Mouse (Mus musculus) left cerebral cortex, adult 11 months (tissue): ENCODE results near the gene Map3k14.

Experiments used
- DNase-seq: peaks from one replicate; pipeline ENCODE4 v3.0.0; 2022; ENCODE audit warnings: low spot score

Gene Map3k14

DNA sequence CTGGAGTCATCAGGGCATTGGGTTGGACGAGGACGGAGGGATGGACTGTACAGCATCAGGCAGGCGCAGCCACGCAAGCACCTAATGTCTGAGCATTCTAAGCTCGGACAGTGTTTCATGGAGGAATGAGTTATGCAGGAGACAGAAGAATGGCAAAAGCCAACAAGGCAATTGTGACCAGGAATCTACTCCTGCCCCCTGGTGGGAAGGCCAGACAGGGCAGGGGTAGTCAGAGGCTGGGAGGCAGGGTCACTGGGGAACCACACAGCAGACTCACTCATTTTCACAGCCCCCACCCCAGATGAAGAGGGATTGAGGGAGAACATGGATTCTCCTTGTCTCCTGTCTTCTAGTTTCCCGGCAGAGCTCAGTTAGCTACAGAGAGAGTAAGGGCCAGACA lies 4.7 kb upstream of the Map3k14 start:
- no peak for DNase-seq

DNA sequence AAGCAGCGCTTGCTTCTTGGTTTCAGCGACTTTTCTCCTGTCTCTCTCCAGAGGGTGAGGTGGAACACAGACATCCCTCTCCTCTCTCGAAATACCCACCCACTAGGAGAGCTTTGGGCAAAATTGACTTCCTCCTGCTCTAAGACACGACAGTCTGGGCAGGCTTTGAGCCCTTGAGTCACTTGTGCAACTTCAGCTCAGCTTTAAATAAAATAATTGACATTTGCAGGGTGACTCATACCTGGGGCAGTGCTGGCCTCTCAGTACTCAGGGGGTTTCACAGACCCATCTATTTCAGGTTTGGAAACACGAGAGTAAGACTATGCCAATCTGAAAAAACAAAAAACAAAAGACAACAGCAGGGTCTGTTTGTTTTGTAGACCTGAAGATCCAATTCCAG lies 2.2 kb upstream of the Map3k14 start:
- no peak for DNase-seq

GRCm38 (mm10) chr11:103268905-103269304 lies 1.6 kb upstream of the Map3k14 start:
- no peak for DNase-seq

- DNase-seq, result no peak
Measured at GRCm38 (mm10) chr11:103268350-103268749, 1.1 kb upstream of the Map3k14 start.

- no peak for DNase-seq
Measured at GRCm38 (mm10) chr11:103266729-103267345, 435 bp downstream of the Map3k14 start.

DNA sequence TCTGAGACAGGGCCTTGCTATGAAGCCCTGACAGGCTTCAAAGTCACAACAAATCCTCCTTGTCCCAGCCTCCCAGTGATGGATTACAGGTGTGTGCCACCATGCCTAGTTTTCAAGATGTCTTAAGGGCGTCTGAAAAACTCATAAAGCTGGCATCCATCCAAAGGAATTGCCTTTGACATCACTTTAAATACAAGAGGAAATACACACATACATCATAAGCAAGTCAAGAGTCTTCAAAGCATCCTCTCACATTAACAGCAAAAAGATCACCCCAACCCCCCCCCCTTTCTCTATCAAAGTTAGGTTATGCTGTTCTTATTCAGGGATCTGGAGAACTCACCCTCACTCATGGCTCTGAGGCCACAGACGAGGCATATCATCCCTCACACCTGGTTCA lies 1.4 kb downstream of the Map3k14 start:
- no peak for DNase-seq

DNA sequence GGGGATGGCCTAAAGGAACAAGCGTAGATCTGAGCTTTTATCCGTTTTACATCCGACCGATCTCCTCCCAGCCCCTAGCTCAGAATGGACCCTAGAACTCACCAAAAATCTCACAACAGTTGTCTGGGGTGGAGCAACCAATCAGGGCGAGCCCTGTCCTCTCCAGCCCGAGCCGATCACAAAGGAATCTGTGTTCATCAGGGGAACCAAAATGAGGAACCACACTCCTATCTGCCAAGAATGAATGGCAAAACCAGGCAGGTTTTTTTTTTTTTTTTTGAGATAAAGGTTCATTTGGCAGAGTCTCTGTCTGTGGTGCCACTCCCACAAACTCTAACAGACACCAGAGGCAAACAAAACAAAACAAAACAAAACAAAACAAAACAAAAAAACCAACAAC lies 2.1 kb downstream of the Map3k14 start:
- no peak for DNase-seq

GRCm38 (mm10) chr11:103264427-103265005 lies 2.8 kb downstream of the Map3k14 start:
- DNase-seq, result no peak

- no peak for DNase-seq
Measured at GRCm38 (mm10) chr11:103263551-103263950, 3.7 kb downstream of the Map3k14 start.

DNA sequence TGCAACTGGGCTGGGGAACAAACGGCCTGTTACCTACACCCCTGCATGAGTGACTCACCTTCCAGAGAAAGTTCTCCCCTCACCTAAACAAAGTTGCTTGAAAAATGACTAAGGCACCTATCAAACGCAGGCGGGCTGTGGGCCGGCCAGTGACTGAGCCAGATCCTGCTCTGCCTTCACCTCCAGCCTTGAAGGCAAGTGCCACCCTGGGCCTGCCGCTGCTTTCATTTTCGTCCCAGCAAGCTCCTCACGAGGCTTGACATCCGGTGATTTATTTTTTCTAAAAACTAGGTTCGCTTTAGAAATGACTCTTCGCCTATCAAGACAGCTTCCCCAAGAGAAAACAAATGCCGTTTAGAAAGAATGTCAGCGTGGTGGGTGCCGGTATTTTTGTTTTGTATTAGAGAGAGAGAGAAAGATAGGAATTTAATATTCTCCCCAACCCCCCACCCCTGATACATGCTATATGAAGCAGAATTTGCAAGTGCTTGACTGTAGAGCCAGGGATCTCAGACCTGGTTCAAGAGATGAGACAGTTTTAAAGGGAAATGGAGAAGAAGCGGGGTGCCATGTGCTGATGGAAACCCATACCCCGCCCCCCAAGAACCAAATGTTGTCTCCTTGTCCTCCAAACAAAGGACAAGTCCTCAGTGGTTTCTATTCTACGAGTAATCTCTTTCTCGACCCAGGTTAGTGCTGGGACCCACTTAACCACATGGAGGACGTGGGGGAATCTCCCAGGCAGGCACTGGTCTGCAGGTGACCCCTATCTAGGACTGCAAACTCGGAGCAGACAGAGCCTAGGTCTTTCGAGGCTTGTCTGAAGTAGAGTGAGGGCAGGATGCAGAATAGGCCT lies 4.6 kb downstream of the Map3k14 start:
- no peak for DNase-seq

DNA sequence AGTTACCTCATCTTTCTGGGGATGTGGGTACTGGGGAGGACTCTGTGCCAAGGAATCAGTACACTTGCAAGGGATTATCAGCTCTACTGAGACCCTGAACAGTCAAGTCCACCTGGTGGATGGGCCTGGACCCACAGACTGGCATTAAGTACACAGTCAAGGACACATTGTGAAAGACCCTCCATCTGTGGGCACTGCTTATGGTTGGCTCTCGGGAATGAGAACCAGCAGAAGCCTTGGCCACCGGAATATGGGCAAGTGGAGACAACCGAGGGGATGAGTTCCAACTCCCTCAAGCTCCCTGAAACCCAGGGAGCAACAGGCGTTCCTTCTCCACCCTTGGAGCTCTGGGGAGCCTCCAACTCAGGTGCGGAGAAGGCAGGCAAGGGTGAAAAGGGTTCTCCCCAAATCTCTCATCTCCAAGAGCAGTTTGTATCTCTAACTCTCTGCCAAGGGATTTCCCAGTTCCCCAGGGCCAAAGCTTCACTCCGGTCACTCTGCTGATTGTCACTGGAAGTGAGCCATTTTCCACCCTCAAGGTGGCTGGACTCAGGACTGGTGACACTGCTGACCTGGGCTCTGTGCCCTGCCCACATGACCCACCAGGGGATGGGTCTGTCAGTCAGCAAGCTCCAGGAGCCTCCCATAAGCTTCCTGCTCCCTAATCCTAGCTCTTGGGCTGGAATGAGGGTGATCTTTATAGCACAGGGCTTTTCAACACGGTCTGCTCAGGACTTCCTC lies 5.4 kb downstream of the Map3k14 start:
- DNase-seq, result no peak

DNA sequence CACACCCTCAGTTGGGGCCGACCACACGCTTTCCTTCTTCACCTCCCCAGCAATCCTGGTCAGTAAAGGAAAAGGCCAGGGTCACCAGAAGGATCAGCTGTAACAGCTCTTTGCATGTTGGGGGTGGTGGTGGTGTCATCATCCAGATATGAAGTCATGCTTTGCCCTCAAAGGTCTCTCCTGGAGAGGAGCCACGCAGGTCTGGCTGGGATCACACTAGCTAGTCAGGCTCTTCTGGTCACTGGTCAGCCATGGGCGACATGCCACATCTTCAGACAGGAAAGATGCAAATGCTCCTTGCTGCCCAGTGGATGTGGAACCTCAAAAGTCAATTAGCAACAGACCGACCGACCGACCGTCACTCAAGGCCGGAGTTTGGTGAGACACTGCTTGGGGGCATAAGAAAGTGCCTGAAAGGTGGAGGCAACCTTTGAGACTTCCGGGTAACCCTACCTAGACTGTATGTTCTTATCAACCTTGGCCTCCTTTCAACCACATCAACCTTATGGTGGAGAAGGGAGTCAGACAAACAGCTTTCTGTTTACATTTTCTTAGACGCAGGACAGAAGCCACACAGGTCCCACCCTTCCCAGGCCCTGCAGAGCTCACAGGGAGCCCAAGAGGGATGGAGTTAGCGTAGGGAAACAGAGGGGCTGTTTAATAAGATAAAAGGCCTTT lies 6.6 kb downstream of the Map3k14 start:
- no peak for DNase-seq

DNA sequence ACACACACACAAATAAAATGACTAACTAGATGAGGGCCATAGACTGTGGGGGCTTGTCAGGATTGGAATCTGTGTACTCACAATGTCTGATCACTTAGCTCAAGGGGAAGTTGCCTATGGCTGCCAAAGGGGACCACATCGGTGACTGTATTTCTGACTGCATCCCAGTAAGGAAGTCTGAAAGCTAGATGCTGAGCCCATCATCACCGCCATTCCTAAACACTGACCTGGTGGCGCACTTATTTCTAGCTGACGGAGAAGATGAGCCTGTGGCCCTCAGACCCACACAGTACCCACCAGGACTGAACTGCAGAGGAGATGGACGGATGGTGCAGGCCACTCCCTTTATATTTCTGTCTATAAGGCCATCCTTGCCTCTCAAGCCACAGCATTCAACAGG lies 7.2 kb downstream of the Map3k14 start:
- no peak for DNase-seq

DNA sequence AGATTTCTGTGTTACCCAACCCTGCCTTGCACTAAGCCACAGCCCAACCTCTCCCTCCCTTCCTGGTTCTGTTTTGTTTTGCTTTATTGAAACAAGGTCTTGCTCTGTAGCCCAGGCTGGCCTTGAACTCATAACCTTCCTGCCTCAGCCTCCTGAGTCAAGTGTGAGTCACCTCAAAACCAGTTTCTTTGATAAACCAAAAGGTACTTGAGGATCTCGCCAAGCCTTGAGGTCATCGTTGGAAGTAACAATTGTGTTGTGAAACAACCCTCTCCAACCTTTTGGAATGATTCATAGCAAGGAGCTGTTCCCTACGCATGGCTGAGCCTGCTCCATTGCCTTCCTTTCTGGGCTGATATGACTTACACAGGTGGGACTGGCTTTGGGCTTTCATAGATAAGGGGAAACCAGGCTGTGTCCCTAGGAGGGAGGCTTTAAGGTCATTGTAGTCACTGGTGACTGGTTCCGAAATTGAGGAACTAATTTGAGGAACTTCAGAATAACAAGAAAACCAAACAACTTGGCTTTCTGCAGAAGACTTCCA lies 9.3 kb downstream of the Map3k14 start:
- DNase-seq, result no peak

GRCm38 (mm10) chr11:103253605-103254004 lies 13.7 kb downstream of the Map3k14 start:
- no peak for DNase-seq

GRCm38 (mm10) chr11:103252380-103252779 lies 14.9 kb downstream of the Map3k14 start:
- DNase-seq, result no peak

DNA sequence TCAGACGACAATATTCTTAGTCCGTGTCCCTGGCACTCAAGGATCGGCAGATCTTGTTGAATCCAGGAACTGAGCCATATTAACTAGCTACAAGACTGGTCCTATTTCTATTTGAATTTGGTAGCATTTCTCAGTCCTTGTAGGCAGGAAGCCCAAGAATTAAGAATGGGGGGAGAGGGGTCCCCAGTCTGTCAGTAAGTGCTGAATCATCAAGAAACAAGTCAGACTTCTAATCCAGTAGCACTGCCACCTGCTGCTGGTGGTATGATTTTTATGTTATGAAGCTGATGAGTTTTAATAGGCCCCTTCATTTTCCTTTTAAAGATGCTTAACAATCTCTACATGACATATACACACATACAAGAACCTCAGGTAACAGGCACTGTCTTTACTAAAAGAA lies 16.9 kb downstream of the Map3k14 start:
- no peak for DNase-seq

DNA sequence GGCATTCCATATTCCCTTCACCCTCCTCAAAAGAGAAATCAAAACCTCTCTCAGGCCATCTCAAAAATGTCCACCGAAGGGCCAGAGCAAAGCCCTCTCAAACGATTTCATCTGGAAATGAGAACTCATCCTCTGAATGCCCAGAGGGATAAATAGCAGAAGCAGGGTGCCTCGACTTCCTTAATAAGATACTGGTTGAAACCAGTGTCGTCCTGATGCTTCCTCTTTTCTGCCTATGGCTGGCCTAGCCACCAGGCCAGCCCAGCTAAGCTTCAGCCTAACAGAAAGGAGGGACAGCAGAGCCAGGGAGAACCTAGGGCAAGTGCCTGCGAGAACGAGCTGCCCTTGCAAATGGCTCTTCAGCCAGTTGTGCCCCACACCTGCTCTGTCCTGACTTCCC lies 17.8 kb downstream of the Map3k14 start:
- DNase-seq, result no peak

DNA sequence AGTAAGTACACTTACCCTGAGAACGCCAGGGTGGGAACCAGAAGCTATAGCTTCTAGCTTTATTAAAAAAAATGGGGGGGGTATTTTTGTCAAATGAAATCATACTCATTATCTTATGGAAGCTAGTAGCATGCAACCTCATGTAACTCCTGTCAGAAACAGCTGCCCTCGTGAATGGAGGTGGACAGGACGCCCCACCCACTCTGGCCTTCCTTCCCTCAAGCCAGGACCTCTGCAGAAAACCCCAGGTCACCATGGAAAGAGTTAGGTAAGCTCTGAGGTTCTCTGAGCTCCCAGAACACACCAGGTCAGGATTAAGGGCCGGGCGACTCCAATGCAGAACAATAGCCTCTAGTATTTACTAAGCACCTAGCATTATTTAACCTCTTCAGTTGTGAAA lies 18.4 kb downstream of the Map3k14 start:
- DNase-seq, result no peak

DNA sequence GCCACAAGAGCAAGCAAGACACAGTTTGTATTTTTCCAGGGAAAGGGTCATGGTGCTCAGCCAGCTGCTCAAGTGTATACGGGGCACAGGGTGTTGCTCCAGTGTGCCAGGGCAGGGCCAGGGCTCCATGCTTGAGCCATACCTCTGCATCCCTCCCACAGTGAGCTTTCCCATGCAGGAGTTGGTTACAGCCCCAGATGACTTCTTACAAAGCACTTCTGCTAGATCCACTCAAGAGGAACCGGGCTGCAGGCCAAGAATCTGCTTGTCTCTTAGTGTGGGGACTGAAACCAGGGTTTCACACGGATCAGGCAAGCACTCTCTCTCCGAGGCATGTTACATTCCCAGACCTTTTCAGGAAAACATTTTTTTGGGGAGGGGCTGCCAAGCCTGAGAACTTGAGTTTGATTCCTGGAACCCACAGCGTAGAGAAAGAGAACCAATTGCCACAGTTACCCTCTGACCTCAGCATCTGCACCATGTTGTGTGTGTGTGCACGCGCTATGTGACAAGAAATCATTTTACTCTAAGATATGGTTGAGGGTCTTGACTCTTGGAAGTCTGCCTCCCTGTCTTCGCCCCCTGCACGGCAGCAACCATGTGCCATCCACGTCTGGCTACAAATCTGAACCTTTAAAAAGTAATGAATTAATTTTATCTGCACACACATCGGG lies 19.6 kb downstream of the Map3k14 start:
- peak; percentile 61 for DNase-seq

DNA sequence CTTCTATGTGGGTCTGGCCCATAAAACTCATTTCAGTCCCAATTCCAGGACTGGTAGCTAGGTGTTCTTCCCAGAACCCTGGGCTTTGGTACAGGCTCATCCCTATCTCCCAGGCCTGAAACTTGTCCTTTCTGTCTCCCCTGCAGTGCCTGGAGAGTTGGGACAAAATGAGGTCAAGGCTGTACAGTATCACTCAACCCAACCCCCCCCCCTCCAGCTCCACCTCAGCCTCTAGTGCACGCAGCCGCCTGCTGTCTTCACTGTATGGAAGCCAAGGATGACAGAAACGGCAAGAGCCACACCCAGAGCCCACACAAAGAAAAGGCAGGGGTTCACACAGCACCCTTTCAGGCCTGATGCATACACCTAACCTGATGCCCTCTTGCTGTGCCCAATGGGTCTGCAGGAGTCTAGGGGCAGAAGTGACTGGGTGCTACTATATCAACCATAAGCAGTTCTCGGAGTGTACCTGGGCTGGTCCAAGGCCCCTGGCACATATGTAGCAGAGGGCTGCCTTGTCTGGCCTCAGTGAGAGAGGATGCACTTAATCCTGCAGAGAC lies 20.5 kb downstream of the Map3k14 start:
- DNase-seq, result no peak
